Mouse (Mus musculus) 416B (cell line): ENCODE data around the gene Samm50.

ENCODE experiments used
- DNase-seq: peaks from one replicate; pipeline ENCODE4 v3.0.0; 2011; ENCODE audit warnings: low read depth

Gene Samm50

GRCm38 (mm10) chr15:84211564-84211963 is 19.5 kb downstream of the Samm50 start:
- DNase-seq: no peak

GRCm38 (mm10) chr15:84212031-84212755 is 20.2 kb downstream of the Samm50 start:
- peak; percentile 83 for DNase-seq

DNA sequence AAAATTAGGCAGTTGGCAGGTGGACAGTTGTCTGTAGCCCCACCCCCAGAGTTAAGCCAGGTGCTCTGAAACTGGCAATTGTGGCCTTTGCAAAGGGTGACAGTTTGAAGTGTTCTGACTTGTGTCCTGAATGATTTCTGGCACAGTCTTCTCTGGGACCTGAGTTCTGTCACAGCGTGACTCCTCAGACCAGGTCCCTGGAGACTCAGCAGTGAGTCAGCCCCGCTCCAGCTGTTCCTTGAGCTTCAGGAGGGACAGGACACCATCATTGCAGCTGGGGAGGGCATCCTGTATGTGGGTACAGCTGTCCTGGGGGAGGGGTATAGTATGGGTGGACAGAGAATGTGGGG is 20.7 kb downstream of the Samm50 start:
- peak; percentile 53 for DNase-seq

GRCm38 (mm10) chr15:84213162-84213739 is 21.2 kb downstream of the Samm50 start:
- no peak for DNase-seq

DNA sequence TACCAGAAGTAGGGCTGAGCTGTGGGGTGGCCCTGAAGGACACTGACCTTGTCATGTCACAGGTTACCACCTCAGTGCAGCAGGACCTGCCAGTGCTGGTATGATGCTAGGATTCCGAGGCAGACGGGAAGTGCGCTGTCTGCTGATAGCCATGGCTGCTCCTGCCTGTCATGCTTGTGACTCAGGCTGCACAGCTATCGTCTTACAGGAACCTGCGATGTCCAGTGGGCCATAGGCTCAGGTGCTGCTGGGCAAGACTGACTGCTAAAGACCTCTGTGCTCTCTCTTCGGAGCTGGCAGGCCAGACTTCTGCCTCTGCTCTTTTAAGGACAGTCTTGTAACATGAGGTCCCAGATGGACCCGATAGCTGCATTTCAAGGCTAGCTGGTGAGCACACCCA is 22.4 kb downstream of the Samm50 start:
- DNase-seq: no peak

DNA sequence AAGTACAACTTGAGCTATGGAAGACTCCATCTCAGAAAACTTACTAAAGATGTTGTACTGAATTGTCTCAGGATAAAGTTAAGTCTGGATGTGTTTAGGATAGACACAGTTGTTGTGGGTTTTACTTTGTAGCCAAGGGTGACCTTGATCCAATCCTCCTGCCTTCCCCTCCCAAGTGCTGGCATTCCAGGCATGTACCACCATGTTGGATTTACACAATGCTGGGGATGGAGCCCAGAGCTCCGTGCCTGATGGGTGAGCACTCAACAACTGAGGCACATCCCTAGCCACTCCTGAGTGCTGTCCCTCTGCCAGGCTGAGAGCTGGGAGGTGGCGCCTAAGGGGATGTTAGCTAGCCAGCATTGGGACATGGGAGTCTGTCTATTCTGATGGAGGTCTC is 23.2 kb downstream of the Samm50 start:
- DNase-seq: no peak

DNA sequence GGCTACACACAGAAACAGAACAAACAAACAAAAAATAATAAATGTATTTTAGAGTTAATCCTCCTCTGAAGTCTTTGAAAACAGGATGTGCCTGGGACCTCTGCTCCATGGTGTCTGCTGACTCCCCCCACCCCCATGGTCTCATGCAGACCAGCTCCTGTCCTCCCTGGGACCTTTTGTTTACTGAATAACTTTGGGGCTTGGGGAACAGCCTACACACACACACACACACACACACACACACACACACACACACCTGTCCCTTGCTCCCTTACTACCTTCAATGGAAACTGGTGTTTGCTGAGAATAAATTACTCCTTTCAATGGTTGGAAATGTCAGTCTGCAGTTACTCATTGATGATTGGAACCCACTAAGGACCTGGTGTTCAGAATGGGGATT is 24.0 kb downstream of the Samm50 start:
- DNase-seq: no peak

- DNase-seq: no peak
Observed at GRCm38 (mm10) chr15:84216461-84217084, 24.5 kb downstream of the Samm50 start.

DNA sequence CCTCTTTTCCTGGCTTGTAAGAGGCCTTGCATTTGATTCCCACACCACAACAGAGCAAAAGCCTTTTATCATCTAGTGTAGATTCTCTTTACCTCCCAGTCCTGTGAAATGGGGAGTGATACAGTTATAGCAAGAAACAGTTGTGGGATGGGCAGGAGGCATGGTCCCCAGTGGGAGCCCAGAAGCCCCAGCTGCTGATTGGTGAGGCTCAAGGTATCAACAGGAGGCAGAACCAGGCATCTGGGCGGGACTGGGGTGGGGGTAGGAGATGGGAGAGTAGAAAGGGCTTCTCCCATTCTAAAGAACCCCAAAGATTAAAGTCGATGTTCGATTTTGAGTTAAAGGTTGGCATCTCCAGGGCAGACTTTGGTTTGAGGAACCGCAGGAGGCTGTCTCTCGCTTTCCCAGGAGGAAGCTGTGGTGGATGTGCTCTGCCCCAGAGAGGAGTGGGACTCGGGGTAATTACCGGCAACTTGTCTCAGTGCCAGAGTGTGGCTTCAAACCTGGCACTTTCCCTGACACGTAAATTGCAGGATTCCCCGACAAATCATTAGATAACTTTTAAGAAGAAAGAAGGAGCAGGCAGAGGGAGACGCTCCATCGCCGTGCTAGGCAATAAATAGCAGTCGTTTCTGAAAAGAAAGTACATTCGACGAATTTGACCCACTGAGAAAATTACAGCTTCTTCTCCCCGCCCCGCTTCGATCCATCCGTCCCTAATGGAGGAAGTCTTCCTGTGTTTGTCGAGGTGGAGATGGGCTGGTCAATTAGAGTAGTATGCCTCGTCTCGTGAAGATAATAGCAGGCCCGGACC is 26.1 kb downstream of the Samm50 start:
- DNase-seq: no peak

- DNase-seq: peak; percentile 62
Observed at GRCm38 (mm10) chr15:84218783-84219271, 26.8 kb downstream of the Samm50 start.

- DNase-seq: no peak
Observed at GRCm38 (mm10) chr15:84221539-84221938, 29.5 kb downstream of the Samm50 start.

DNA sequence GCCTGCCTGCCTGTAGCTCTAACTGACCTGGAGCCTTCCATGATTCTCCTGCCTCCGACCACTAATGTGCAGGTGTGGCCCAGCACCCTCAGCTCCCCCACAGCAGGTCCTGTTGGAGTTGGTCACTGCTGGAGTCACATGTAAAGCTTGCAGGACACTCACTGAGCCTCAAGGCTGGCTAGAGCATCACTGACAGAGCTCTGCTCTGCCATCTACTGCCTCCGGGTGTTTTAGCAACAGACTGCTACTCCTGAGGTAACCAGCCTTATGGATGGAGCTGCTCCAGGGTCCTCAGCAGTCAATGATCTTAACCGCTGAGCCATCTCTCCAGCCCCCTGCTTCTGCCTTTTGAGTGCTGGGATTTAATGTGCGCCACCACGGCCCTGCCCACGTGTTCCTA is 31.4 kb downstream of the Samm50 start:
- peak; percentile 41 for DNase-seq

- no peak for DNase-seq
Observed at GRCm38 (mm10) chr15:84224779-84225178, 32.7 kb downstream of the Samm50 start.

DNA sequence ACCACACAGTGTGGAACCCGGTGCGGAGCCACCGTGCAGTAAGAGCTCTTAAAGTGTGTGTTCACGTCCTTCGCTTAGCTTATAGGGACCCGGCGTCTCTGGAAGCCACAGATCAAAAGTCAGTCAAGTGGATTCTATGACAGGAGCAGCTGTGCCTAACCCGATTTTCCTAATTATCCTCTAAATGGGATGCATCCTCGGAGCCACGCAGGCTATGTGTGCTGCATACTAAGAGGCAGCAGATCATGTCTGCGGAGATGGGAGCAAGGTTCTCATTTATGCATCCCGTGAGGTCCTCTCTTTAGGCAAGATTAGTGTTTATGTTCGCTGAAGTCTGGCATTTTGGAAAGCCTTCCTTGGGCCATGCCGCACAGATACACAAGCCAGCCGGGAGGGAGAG is 34.9 kb downstream of the Samm50 start:
- DNase-seq: no peak

DNA sequence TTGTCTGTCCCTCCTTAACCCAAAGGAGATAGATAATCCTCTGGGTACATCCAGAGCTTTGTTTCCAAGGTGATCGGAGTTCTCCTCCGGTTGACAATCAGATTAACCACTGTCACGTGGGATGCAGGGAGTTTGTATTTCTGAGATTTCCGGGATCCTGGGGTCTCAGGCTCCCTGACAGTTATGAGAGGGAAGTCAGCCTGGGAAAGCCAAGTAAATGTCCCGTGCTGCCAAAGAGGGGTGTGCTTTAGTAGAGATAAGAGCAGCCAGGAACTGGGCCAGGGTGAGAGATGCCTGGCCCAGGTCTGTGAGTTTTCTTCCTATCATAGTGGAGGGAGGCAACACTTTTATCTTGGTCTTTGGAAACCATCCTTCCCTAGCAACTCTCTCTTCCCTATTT is 38.6 kb downstream of the Samm50 start:
- no peak for DNase-seq

GRCm38 (mm10) chr15:84231113-84231712 is 39.2 kb downstream of the Samm50 start:
- peak; percentile 16 for DNase-seq

DNA sequence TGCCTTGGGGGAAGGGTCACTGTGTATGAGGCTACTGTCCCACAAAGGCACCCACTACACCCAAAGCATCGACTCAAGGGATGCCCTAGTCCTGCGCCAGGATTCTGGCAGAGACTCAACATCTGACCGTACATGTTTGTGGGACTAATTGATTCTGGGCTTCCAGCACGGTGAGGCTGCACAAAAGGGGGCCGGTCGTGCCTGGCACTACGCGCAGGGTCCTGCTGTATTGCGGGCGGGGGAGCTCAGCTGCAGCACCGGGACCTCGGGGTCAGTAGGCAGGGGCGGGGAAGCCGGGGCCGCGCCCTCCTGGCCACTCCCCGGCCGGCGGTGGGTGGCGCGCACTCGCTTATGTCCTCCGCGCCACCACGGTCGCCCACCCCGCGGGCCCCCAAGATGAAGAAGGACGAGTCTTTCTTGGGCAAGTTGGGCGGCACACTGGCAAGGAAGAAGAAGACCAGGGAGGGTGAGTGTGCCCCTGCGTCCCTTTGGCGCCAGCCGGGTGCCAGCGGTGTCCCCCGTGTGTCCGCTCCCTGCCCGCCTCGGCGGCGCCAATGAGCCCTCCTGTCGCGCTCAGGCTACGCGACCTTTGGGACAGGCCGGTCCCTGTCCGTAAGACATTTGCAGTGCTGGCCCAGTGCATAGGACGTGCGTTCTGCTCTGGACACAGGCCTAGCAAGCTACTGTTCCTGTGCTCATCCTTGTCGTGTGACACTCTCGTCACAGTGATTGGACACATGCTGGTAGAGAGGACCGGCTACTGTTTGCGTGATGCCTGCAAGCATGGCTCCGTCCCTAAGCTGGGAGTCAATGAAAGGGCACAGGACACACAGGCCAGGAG is 39.9 kb downstream of the Samm50 start, which contains the start of gene Parvb:
Gene Parvb (plus strand): TSS at position 323 of the 841 bp plus-strand sequence.
- DNase-seq: no peak

- no peak for DNase-seq
Observed at GRCm38 (mm10) chr15:84232609-84233008, 40.6 kb downstream of the Samm50 start.

- peak; percentile 65 for DNase-seq
Observed at GRCm38 (mm10) chr15:84234794-84235581, 42.9 kb downstream of the Samm50 start.

DNA sequence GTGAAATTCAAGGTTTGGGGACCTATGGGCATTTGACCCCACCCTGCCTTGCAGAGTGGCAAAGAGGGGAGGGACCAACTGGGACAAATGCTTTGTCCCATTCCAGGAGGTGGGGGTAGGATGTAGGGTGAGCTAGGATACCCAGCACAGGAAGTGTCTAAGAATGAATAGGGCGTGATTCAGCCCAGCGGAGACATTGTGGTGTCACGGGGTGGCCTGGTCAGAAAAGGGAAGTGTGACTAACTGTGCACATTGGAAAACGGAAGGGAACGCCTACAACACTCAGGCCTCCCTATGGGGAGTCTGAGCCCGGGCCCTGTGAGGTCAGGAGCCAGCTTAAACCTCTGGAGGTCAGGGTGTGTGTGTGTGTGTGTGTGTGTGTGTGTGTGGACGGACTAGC is 43.6 kb downstream of the Samm50 start:
- peak; percentile 97 for DNase-seq
